Mouse (Mus musculus): ENCODE data around the gene Klhl3. TPM values are rescaled to one million over a fixed set of nuclear protein-coding genes. Genes with fewer than 3 reads are reported as not detected.

Klhl3 gene
- polyA plus RNA-seq, 1 experiment, result 24.8 TPM

DNA sequence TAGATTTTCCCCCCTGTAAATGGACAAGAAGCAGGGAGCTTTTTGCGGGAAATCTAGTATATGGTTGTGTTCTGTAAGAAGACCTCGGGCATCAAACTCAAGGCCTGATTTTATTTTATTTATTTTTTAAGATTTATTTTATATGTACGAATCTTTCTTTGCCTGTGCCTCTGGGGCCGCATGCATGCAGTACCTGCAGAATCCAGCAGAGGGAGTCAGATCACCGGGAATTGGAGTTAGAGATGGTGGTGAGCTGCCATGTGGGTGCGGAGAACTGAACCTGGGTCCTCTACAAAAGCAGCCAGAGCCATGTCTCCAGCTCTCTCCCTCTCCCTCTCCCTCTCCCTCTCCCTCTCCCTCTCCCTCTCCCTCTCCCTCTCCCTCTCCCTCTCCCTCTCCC is 135.7 kb downstream of the Klhl3 start:
- TF ChIP-seq CTCF (IDR thresholded peaks at IDR 0.05; ENCODE audit: extremely low read depth, insufficient read depth, low read length) (no peak), POLR2A (IDR thresholded peaks at IDR 0.05; ENCODE audit: extremely low read depth, insufficient read depth, low read length) (no peak)
- H3K4me1 ChIP-seq (ENCODE audit: control insufficient read depth, insufficient read depth, low read length), result no peaks in the 10 kb centered on the region
- H3K4me3 ChIP-seq (ENCODE audit: insufficient read depth, low read length), result no peak overlapping the region
- H3K27ac ChIP-seq (ENCODE audit: insufficient read depth, low read length), result no peak overlapping the region

DNA sequence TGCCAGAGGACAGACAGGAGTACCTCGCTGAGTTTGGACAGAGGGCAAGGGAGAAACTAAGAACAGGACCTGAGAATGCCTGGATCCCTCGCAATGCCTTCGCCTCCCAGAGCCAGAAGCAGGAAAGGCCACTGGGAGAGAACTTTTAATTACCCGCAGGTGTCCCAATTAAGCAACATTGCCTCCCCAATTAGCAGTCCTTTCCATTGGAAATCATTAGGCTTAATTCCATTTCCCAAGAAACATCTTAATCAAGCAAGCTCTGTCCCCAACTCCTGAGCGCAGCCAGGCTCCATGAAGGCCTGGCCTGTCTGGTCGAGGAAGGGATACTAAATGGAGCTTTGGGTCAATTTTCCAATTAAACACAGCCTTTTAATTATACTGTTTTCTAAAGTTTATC is 147.7 kb downstream of the Klhl3 start:
- no peak overlapping the region for H3K4me3 ChIP-seq (ENCODE audit: insufficient read depth, low read length)
- no peaks in the 10 kb centered on the region for H3K4me1 ChIP-seq (ENCODE audit: control insufficient read depth, insufficient read depth, low read length)
- TF ChIP-seq CTCF (IDR thresholded peaks at IDR 0.05; ENCODE audit: extremely low read depth, insufficient read depth, low read length), result no peak
- TF ChIP-seq POLR2A (IDR thresholded peaks at IDR 0.05; ENCODE audit: extremely low read depth, insufficient read depth, low read length), result no peak
- H3K27ac ChIP-seq (ENCODE audit: insufficient read depth, low read length), result no peak overlapping the region

DNA sequence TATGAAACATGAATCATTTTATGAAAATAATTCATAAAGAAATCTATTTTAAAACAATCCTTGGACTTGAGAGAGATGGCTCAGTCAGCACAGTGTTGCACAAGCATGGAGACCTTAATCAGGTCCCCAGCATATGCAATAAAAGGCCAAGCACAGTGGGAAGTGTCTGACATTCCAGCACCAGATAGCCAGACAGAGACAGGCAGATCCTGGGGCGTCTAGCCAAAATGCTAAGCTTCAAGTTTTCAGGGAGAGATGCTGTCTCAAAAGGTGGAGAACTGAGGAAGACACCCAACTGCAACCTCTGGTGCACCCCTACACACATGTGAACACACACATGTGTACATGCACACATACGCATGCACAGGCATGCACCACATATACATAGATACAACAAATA is 153.1 kb downstream of the Klhl3 start:
- Histone ChIP-seq H3K4me1 (ENCODE audit: control insufficient read depth, insufficient read depth, low read length) (no peaks in the 10 kb centered on the region), H3K4me3 (ENCODE audit: insufficient read depth, low read length) (no peak overlapping the region), H3K27ac (ENCODE audit: insufficient read depth, low read length) (no peak overlapping the region)
- TF ChIP-seq CTCF (IDR thresholded peaks at IDR 0.05; ENCODE audit: extremely low read depth, insufficient read depth, low read length) (no peak), POLR2A (IDR thresholded peaks at IDR 0.05; ENCODE audit: extremely low read depth, insufficient read depth, low read length) (no peak)

DNA sequence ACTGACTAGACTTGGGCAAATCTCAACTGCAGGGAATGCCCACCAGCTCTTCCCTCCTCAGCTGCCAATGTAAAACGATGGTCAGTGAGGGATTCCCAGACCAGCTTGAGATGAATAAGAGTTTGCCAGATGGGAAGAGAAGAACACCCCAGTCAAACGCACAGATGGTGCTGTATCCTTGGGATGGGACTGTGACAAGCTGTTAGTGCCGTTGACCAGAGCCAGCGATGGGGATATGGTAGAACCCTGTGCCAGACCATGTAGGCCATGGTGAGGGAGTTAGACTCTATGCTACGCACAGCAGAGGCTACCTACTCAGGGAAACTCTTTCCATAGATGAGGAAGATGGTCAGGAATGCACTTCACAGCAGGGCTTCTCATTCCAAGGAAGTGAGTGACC is 153.6 kb downstream of the Klhl3 start:
- Histone ChIP-seq H3K27ac (ENCODE audit: insufficient read depth, low read length) (no peak overlapping the region), H3K4me3 (ENCODE audit: insufficient read depth, low read length) (no peak overlapping the region), H3K4me1 (ENCODE audit: control insufficient read depth, insufficient read depth, low read length) (no peaks in the 10 kb centered on the region)
- no peak for TF ChIP-seq CTCF (IDR thresholded peaks at IDR 0.05; ENCODE audit: extremely low read depth, insufficient read depth, low read length)
- no peak for TF ChIP-seq POLR2A (IDR thresholded peaks at IDR 0.05; ENCODE audit: extremely low read depth, insufficient read depth, low read length)

Other genes starting within 250 kb of the Klhl3 start
- 124 and 125 TPM in 2 replicates for gene Spock1, start 205.3 kb downstream of the Klhl3 start, polyA plus RNA-seq (2012; rRNA removed)
- 78.4 TPM in 2 replicates for gene Hnrnpa0, start 15.0 kb upstream of the Klhl3 start, polyA plus RNA-seq (2012; rRNA removed)
- gene Idnk, start 44.1 kb upstream of the Klhl3 start, polyA plus RNA-seq (2012; rRNA removed), result 24.1 and 24.2 TPM in 2 replicates
- 112 and 119 TPM in 2 replicates for gene Ubqln1, start 102.1 kb upstream of the Klhl3 start, polyA plus RNA-seq (2012; rRNA removed)
- gene Gkap1, start 162.1 kb upstream of the Klhl3 start, polyA plus RNA-seq (2012; rRNA removed), result 21.2 and 21.5 TPM in 2 replicates
- gene Kif27, start 245.5 kb upstream of the Klhl3 start, polyA plus RNA-seq (2012; rRNA removed), result 1.5 and 1.6 TPM in 2 replicates